10 mouse cellular contexts compared by ENCODE assay signal in the genomic region with DNA sequence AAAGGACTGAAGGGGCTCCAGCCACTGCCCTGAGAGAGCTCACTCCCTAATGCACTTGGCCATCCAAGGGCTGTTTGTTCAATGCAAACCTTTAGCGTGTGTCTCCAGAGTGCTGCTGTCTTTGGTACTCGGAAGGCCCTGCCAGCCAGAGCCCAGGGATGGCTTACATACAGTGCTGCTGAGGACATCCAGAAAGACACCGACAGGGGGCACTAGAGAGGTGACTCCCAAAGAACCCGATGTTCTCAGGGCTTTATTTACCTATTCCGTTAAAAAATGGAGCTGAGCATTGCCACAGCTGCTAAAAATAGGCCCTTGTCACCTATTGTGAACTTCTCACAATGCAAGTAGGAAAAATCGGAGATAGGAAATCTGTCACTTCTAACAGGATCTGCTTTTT. TPM values are rescaled to one million over a fixed set of nuclear protein-coding genes. Genes with fewer than 3 reads are reported as not detected.
DNase-seq lines count a peak whose midpoint lies in the region; ATAC-seq and TF ChIP-seq lines count a peak whose summit lies in the region.
"Had no signal": no experiment of that assay in that cellular context is flagged by ENCODE, and none has a peak within 500 bp of the region (broad histone marks: within the 10 kb centered on the region; RNA-seq: fewer than 3 reads in every experiment).

No protein-coding gene starts in this region.

- H3K9me3 ChIP-seq in hindbrain, embryonic 11.5 days (ENCODE audit: control insufficient read depth, low read length): no peaks in the 10 kb centered on the region
- no peaks in the 10 kb centered on the region for H3K9me3 ChIP-seq in hindbrain, embryonic 16.5 days (ENCODE audit: control insufficient read depth, low read length)
- no peaks in the 10 kb centered on the region for H3K9me3 ChIP-seq in MEL (replicated peaks; ENCODE audit: insufficient read depth, low read length)
- no peaks in the 10 kb centered on the region for H3K9me3 ChIP-seq in limb, embryonic 11.5 days (ENCODE audit: control insufficient read depth, low read length)
- H3K9me3 ChIP-seq: embryonic facial prominence, embryonic 13.5 days had no signal

- no peak overlapping the region for H3K4me3 ChIP-seq in hindbrain, embryonic 11.5 days (ENCODE audit: low read depth, low read length)
- H3K4me3 ChIP-seq in hindbrain, embryonic 16.5 days (ENCODE audit: low read length): no peak overlapping the region
- no peak overlapping the region for H3K4me3 ChIP-seq in lung, adult 2 months (replicated peaks; ENCODE audit: extremely low read depth, low read depth, low read length)
- H3K4me3 ChIP-seq in MEL (ENCODE audit: control insufficient read depth in 1 of 2, insufficient read depth in 1 of 2, low read depth in 2 of 2, low read length in 2 of 2): no peak overlapping the region
- no peak overlapping the region for H3K4me3 ChIP-seq in limb, embryonic 11.5 days (ENCODE audit: low read depth, low read length)
- H3K4me3 ChIP-seq: embryonic facial prominence, embryonic 13.5 days had no signal

- peak; percentile 37 for DNase-seq in hindbrain, embryonic 11.5 days (ENCODE audit: low spot score)
- DNase-seq in lung, postnatal 14 days: peak; percentile 31
- no peak for DNase-seq in lung, adult 2 months
- no peak for DNase-seq in MEL (ENCODE audit: low read depth, low spot score)
- peak; percentile 47 for DNase-seq in limb, embryonic 11.5 days (ENCODE audit: low spot score)
- no peak for DNase-seq in gastrocnemius, postnatal 4 days (ENCODE audit: low spot score in 2 of 2)
- DNase-seq: kidney, adult 8-10 months; right cerebral cortex, postnatal 25 days had no signal

- no peak for TF ChIP-seq EP300 in MEL (IDR thresholded peaks at IDR 0.05; ENCODE audit: low read depth in 1 of 2, low read length in 2 of 2)

- H3K79me2 ChIP-seq in MEL (ENCODE audit: control insufficient read depth, insufficient read depth, low read length, poor library complexity): no peaks in the 10 kb centered on the region

- peaks cover 3% of the 10 kb centered on the region; the same call in 1 of the 2 replicates for H3K27me3 ChIP-seq in hindbrain, embryonic 11.5 days (ENCODE audit: control insufficient read depth, insufficient read depth, low read length)
- no peaks in the 10 kb centered on the region; the same call in 1 of the 2 replicates for H3K27me3 ChIP-seq in hindbrain, embryonic 16.5 days (replicated peaks; ENCODE audit: control insufficient read depth, insufficient read depth, low read length)
- peaks cover 0 to 5% of the 10 kb centered on the region in 2 experiments; a peak in 3 of 4 replicates for H3K27me3 ChIP-seq in MEL (ENCODE audit: control insufficient read depth in 1 of 2, insufficient read depth in 2 of 2, low read length in 2 of 2)
- H3K27me3 ChIP-seq in limb, embryonic 11.5 days (ENCODE audit: control insufficient read depth, insufficient read depth, low read length): no peaks in the 10 kb centered on the region
- H3K27me3 ChIP-seq: embryonic facial prominence, embryonic 13.5 days had no signal

- ATAC-seq in hindbrain, embryonic 11.5 days (ENCODE audit: low FRiP score): no peak
- no peak for ATAC-seq in hindbrain, embryonic 16.5 days
- no peak for ATAC-seq in limb, embryonic 11.5 days (ENCODE audit: insufficient number of reproducible peaks, low FRiP score, low TSS enrichment, low read depth)

- no peak for TF ChIP-seq CTCF in lung, adult 2 months (IDR thresholded peaks at IDR 0.05; ENCODE audit: insufficient read depth, low read length)
- peak; percentile 5 to 14 (median 14); a peak in 1 of 6 replicates for TF ChIP-seq CTCF in MEL (IDR thresholded peaks at IDR 0.05 in 2 of 3, conservative IDR thresholded peaks at IDR 0.05 in 1 of 3; ENCODE audit: control insufficient read depth in 1 of 3, insufficient read depth in 1 of 3, low read depth in 2 of 3, low read length in 3 of 3, poor library complexity in 1 of 3, severe bottlenecking in 1 of 3)

- WGBS in hindbrain, embryonic 11.5 days: 57% methylated on average over 6 of the region's 6 CpGs
- WGBS in hindbrain, embryonic 16.5 days: 63% methylated on average over 6 of the region's 6 CpGs
- WGBS in lung, adult 2 months: 46% methylated on average over 6 of the region's 6 CpGs
- 74% methylated on average over 6 of the region's 6 CpGs for WGBS in limb, embryonic 11.5 days

- no peak overlapping the region for H3K9ac ChIP-seq in hindbrain, embryonic 11.5 days (ENCODE audit: low read depth, low read length)
- no peak overlapping the region for H3K9ac ChIP-seq in hindbrain, embryonic 16.5 days (ENCODE audit: low read depth, low read length)
- no peak overlapping the region for H3K9ac ChIP-seq in MEL (ENCODE audit: control insufficient read depth, low read depth, low read length, poor library complexity, severe bottlenecking)
- no peak overlapping the region for H3K9ac ChIP-seq in limb, embryonic 11.5 days (ENCODE audit: low read length)
- H3K9ac ChIP-seq: embryonic facial prominence, embryonic 13.5 days had no signal

- no peak for TF ChIP-seq RAD21 in MEL (IDR thresholded peaks at IDR 0.05; ENCODE audit: low read depth, low read length)

- no peak overlapping the region for H3K27ac ChIP-seq in hindbrain, embryonic 11.5 days (ENCODE audit: low read depth, low read length)
- H3K27ac ChIP-seq in hindbrain, embryonic 16.5 days (ENCODE audit: low read depth, low read length): no peak overlapping the region
- no peak overlapping the region for H3K27ac ChIP-seq in MEL (ENCODE audit: control insufficient read depth, low read depth, low read length)
- H3K27ac ChIP-seq in limb, embryonic 11.5 days (replicated peaks; ENCODE audit: low read depth, low read length): no peak overlapping the region
- H3K27ac ChIP-seq: embryonic facial prominence, embryonic 13.5 days had no signal

- no peaks in the 10 kb centered on the region for H3K36me3 ChIP-seq in hindbrain, embryonic 11.5 days (ENCODE audit: control insufficient read depth, insufficient read depth, low read length)
- H3K36me3 ChIP-seq in hindbrain, embryonic 16.5 days (ENCODE audit: control insufficient read depth, insufficient read depth, low read length): no peaks in the 10 kb centered on the region
- no peaks in the 10 kb centered on the region for H3K36me3 ChIP-seq in MEL (ENCODE audit: control insufficient read depth in 1 of 2, insufficient read depth in 2 of 2, low read length in 2 of 2)
- no peaks in the 10 kb centered on the region for H3K36me3 ChIP-seq in limb, embryonic 11.5 days (ENCODE audit: control insufficient read depth, insufficient read depth, low read length)
- H3K36me3 ChIP-seq: embryonic facial prominence, embryonic 13.5 days had no signal

- H3K4me1 ChIP-seq in hindbrain, embryonic 11.5 days (replicated peaks; ENCODE audit: control insufficient read depth, insufficient read depth, low read length): peaks cover 9% of the 10 kb centered on the region
- H3K4me1 ChIP-seq in hindbrain, embryonic 16.5 days (ENCODE audit: control insufficient read depth, insufficient read depth, low read depth, low read length): peaks cover 6% of the 10 kb centered on the region
- no peaks in the 10 kb centered on the region for H3K4me1 ChIP-seq in lung, adult 2 months (ENCODE audit: control insufficient read depth, insufficient read depth, low read length)
- H3K4me1 ChIP-seq in MEL (ENCODE audit: control insufficient read depth in 1 of 2, insufficient read depth in 2 of 2, low read length in 2 of 2): no peaks in the 10 kb centered on the region
- H3K4me1 ChIP-seq in limb, embryonic 11.5 days (ENCODE audit: control insufficient read depth, insufficient read depth, low read length): peaks cover 33% of the 10 kb centered on the region

- H3K4me2 ChIP-seq in hindbrain, embryonic 11.5 days (replicated peaks; ENCODE audit: low read depth, low read length): no peak overlapping the region
- no peak overlapping the region for H3K4me2 ChIP-seq in hindbrain, embryonic 16.5 days (ENCODE audit: low read length)
- no peak overlapping the region for H3K4me2 ChIP-seq in limb, embryonic 11.5 days (ENCODE audit: low read depth, severe bottlenecking)
- H3K4me2 ChIP-seq: embryonic facial prominence, embryonic 13.5 days had no signal

- TF ChIP-seq POLR2A in lung, adult 2 months (IDR thresholded peaks at IDR 0.05; ENCODE audit: borderline replicate concordance, extremely low read depth, low read depth, low read length): no peak
- TF ChIP-seq POLR2A in MEL (IDR thresholded peaks at IDR 0.05; ENCODE audit: control insufficient read depth in 1 of 2, insufficient read depth in 1 of 2, low read depth in 1 of 2, low read length in 2 of 2, poor library complexity in 1 of 2): no peak

TF ChIP-seq in MEL, 35 proteins besides CTCF, POLR2A, EP300 and RAD21:
- TF ChIP-seq TAL1 (IDR thresholded peaks at IDR 0.05; ENCODE audit: low read length) (no peak), ZC3H11A (IDR thresholded peaks at IDR 0.05; ENCODE audit: low read depth, low read length) (no peak), MAZ (IDR thresholded peaks at IDR 0.05; ENCODE audit: low read depth, low read length) (no peak), SMC3 (IDR thresholded peaks at IDR 0.05; ENCODE audit: low read depth, low read length) (no peak)

RNA-seq across cellular contexts. Expression of gene Eif4e3, which starts 54.7 kb away (rescaled TPM):
- 15.1 and 16.3 TPM in 2 replicates for polyA plus RNA-seq in hindbrain, embryonic 11.5 days (2014; fragmentation: Nextera tagmentation; extraction: Ambion mirVana)
- 5.7 and 6.4 TPM in 2 replicates for polyA plus RNA-seq in hindbrain, embryonic 16.5 days (2015; fragmentation: Nextera tagmentation; extraction: Ambion mirVana)
- polyA plus RNA-seq in lung, adult 2 months (2012; rRNA removed): 10.8 and 15.2 TPM in 2 replicates
- total RNA-seq in MEL (2012; rRNA removed): not detected in 2 replicates
- polyA plus RNA-seq in MEL (2012; ENCODE audit: insufficient read depth in 1 of 2, insufficient read length in 2 of 2, low read depth in 1 of 2, low replicate concordance in 2 of 2, missing spikeins in 1 of 2): not detected
- polyA plus RNA-seq in limb, embryonic 11.5 days (2014; fragmentation: Nextera tagmentation; extraction: Ambion mirVana): 17.6 and 22.7 TPM in 2 replicates
- total RNA-seq in gastrocnemius, postnatal 4 days (2021): 10 to 100 TPM; 11.3 to 12.1 TPM

RNA-seq across cellular contexts. Expression of gene Gm20696, which starts 54.7 kb away (rescaled TPM):
- polyA plus RNA-seq in hindbrain, embryonic 11.5 days (2014; fragmentation: Nextera tagmentation; extraction: Ambion mirVana): 3.2 and 6.0 TPM in 2 replicates
- 1.8 and 1.9 TPM in 2 replicates for polyA plus RNA-seq in hindbrain, embryonic 16.5 days (2015; fragmentation: Nextera tagmentation; extraction: Ambion mirVana)
- polyA plus RNA-seq in lung, adult 2 months (2012; rRNA removed): 0.71 and 1.4 TPM in 2 replicates
- 0.39 and 0.49 TPM in 2 replicates for total RNA-seq in MEL (2012; rRNA removed)
- under 1 TPM in 1 of 2 experiments, not detected in 1; 0.07 TPM for polyA plus RNA-seq in MEL (2012; ENCODE audit: insufficient read depth in 1 of 2, insufficient read length in 2 of 2, low read depth in 1 of 2, low replicate concordance in 2 of 2, missing spikeins in 1 of 2)
- polyA plus RNA-seq in limb, embryonic 11.5 days (2014; fragmentation: Nextera tagmentation; extraction: Ambion mirVana): 3.1 and 4.0 TPM in 2 replicates
- total RNA-seq in gastrocnemius, postnatal 4 days (2021): 1 to 10 TPM; 4.1 to 5.4 TPM

Comparison
In these comparisons a context has a peak if more than half of its experiments do, and no peak if none do; other contexts are left out.
1. DNase-seq: peak in hindbrain, embryonic 11.5 days (single experiment), lung, postnatal 14 days (single experiment) and limb, embryonic 11.5 days (single experiment); none in lung, adult 2 months (single experiment), MEL (single experiment) and gastrocnemius, postnatal 4 days (0 of 2).